Mouse (Mus musculus) heart, embryonic 16.5 days (tissue): Measurements from ENCODE around the gene Etv5. TPM values are rescaled to one million over a fixed set of nuclear protein-coding genes. Genes with fewer than 3 reads are reported as not detected.
A peak's percentile ranks its signal among the peaks of the same experiment; 100 is the strongest.

Experiments used
- ATAC-seq: fragments of 200-750 bp; cut with Nextera tagmentation; replicated peaks from 2 replicates; pipeline ENCODE4 v1.8.0; 2017; ENCODE audit warnings: moderate number of reproducible peaks; ENCODE audit not compliant: insufficient read depth, low FRiP score; ENCODE audit errors: extremely low read depth
- H3K27ac ChIP-seq: fragments of 300-500 bp; sonication (generic); 2 replicates; pipeline ENCODE4 v1.5.1; 2014; ENCODE audit warnings: mild to moderate bottlenecking, low read length, control low read depth, moderate library complexity
- H3K27me3 ChIP-seq: fragments of 300-500 bp; sonication (generic); 2 replicates; pipeline ENCODE4 v1.6.1; 2014; ENCODE audit warnings: low read length, mixed read lengths; ENCODE audit not compliant: control insufficient read depth, insufficient read depth
- H3K36me3 ChIP-seq: fragments of 300-500 bp; sonication (generic); 2 replicates; pipeline ENCODE4 v1.6.1; 2014; ENCODE audit not compliant: control insufficient read depth, insufficient read depth
- H3K4me1 ChIP-seq: fragments of 300-500 bp; sonication (generic); 2 replicates; pipeline ENCODE4 v1.6.1; 2014; ENCODE audit warnings: low read length, mixed read lengths; ENCODE audit not compliant: control insufficient read depth, insufficient read depth
- H3K4me2 ChIP-seq: fragments of 300-500 bp; sonication (generic); 2 replicates; pipeline ENCODE4 v1.6.1; 2014; ENCODE audit warnings: low read depth, mild to moderate bottlenecking, control low read depth, low read length
- H3K4me3 ChIP-seq: fragments of 300-500 bp; sonication (generic); 2 replicates; pipeline ENCODE4 v1.5.1; 2014; ENCODE audit warnings: mild to moderate bottlenecking, control low read depth, low read length
- H3K9ac ChIP-seq: fragments of 300-500 bp; sonication (generic); 2 replicates; pipeline ENCODE4 v1.6.1; 2014; ENCODE audit warnings: low read length, control low read depth
- H3K9me3 ChIP-seq: fragments of 300-500 bp; sonication (generic); replicated peaks from 2 replicates; pipeline ENCODE4 v1.6.1; 2016; ENCODE audit warnings: low read length; ENCODE audit not compliant: control insufficient read depth
- whole genome bisulfite sequencing: fragments of 180-500 bp; shearing (Covaris S2); extraction: QIAGEN DNeasy Blood & Tissue Kit; methylation state at CpG from one replicate; pipeline ENCODE4 v1.1.7; 2014; 5-methylcytosine and 5-hydroxymethylcytosine counted together
- polyA plus RNA-seq: library from polyadenylated mRNA; unstranded; fragments of >200 nt; fragmentation: Nextera tagmentation; extraction: Ambion mirVana; gene quantifications from 2 replicates; pipeline ENCODE4 v1.2.1, GENCODE M21; 2015

Etv5 gene
- polyA plus RNA-seq, 1 experiment from 2014 or later: 19.7 TPM

DNA sequence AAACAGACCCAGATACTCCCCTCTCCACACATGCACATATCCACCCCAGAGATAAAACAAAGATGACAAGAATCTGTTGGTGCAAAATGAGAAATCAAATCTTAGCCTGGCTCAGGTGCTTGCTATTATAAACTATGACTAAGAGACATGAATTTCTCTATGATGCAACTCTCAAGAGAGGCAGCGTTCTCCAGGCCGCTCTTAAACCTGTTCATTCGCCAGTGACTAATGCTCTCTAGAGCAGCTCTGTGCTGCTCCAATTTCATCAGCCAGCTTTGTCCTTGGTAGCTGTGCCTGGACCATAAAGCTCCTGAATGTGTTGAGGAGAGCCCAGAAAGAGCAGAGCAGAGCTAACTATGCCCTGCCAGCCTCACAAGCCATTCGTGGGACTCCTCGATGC, 5.0 kb downstream of the Etv5 start:
- Histone ChIP-seq H3K4me2 (no peak overlapping the region), H3K9ac (no peak overlapping the region), H3K27ac (no peak overlapping the region), H3K9me3 (no peaks in the 10 kb centered on the region), H3K4me1 (peaks cover 17% of the 10 kb centered on the region), H3K36me3 (peaks cover 4% of the 10 kb centered on the region), H3K27me3 (no peaks in the 10 kb centered on the region), H3K4me3 (no peak overlapping the region)
- 71% methylated on average over 5 of the region's 5 CpGs for WGBS
- ATAC-seq: no peak

DNA sequence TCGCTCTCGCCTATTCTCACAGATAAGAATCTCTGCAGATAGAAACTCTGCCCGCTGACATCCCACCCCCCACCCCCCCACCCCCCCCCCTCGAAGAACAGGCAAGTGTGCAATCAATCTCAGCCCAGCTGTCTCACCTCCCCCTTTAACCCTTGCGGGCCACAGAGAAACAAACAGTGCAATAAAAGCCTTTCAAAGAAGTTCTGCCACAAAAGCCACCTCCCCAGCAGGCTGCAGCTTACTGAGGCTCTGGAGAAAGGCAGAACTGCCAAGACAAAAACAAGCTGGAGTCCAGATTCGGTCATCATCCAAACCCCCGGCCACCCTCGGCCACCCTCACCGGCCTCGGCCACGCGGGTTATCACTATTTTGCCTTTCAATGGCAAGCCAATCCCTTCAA, 5.6 kb downstream of the Etv5 start:
- peaks cover 22% of the 10 kb centered on the region for H3K4me1 ChIP-seq
- no peaks in the 10 kb centered on the region for H3K9me3 ChIP-seq
- no peak overlapping the region for H3K4me2 ChIP-seq
- peaks cover 4% of the 10 kb centered on the region for H3K36me3 ChIP-seq
- H3K4me3 ChIP-seq: no peak overlapping the region
- no peak for ATAC-seq
- no peak overlapping the region for H3K27ac ChIP-seq
- WGBS: 42% methylated on average over 12 of the region's 12 CpGs
- H3K27me3 ChIP-seq: no peaks in the 10 kb centered on the region
- no peak overlapping the region for H3K9ac ChIP-seq

DNA sequence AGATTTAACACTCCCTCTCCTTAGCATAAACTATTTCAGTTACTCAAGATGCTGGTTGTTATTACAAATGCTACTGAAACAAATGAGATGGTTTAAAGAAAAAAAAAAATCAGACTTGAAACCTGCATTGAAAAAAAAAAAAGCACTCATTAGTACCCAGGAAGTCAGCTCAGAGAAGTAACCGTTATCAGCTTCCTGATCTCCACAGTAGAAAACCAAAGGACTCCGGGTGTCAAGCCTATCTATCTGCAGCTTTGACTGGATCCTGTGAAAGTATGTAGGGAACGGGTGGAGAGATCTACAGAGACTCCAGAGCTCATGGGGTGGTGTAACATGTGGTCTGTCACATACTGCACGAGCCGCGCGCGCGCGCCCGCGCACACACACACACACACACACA, 7.7 kb downstream of the Etv5 start:
- Histone ChIP-seq H3K9ac (no peak overlapping the region), H3K36me3 (peaks cover 4% of the 10 kb centered on the region), H3K4me3 (no peak overlapping the region), H3K4me1 (peaks cover 23% of the 10 kb centered on the region), H3K27ac (no peak overlapping the region), H3K27me3 (no peaks in the 10 kb centered on the region), H3K9me3 (no peaks in the 10 kb centered on the region), H3K4me2 (no peak overlapping the region)
- WGBS: 69% methylated on average over 12 of the region's 12 CpGs
- ATAC-seq: no peak

DNA sequence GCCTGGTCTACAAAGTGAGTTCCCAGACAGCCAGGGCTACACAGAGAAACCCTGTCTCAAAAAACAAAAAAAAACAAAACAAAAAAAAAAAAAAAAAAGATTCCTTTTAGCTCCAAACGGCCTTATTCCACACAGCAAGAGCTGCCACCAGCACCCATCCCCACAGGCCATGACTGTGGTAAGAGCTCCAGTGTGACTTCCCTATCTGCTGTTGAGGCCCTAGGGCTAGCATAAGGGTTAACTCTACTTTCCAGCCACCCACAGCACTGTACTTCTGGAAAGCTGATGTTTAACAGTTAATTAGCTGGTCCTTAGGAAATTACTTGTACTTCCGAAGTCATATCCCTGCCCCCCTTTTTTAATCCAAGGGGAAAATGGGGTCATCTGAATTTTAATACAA, 8.2 kb downstream of the Etv5 start:
- no peak overlapping the region for H3K4me2 ChIP-seq
- H3K9me3 ChIP-seq: no peaks in the 10 kb centered on the region
- H3K27me3 ChIP-seq: no peaks in the 10 kb centered on the region
- H3K9ac ChIP-seq: no peak overlapping the region
- no peak for ATAC-seq
- 84% methylated on average over 2 of the region's 2 CpGs for WGBS
- H3K27ac ChIP-seq: no peak overlapping the region
- no peak overlapping the region for H3K4me3 ChIP-seq
- H3K4me1 ChIP-seq: peaks cover 23% of the 10 kb centered on the region
- peaks cover 4% of the 10 kb centered on the region for H3K36me3 ChIP-seq

DNA sequence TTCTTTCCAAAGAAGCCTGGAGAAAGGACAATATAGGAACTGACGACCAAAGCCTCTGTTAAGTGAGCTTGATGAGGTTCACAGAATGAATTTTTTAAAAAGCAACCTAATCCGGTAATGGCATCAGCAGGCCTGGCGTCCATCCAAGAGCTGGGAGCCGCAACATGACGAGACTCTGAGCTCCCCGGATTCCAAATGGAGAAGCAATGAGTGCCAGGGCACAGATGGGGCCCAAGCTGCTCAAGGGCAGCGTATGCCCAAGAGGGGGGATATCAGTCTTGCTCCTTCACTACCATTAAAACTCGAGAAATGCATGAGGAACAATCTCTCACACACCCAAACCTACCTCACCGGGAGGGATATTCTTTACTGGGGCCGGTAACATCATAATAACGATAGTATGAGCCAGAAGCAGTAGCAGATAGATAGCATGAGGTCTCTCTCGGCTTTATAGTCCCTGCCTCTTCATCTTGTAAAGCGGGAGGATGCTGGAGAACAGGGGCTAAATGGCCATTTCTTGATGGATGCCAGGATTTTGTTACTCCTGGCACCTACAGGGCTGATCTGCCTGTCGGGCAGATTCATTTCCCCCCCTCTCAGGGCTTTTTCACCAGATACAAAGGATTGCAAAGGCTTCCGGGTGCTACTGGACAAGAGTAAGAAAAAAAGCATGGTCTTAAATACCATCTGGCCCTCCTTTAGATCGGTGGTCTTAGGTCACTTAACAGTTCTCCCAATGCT, 9.1 kb downstream of the Etv5 start:
- no peak for ATAC-seq
- peaks cover 23% of the 10 kb centered on the region for H3K4me1 ChIP-seq
- H3K4me3 ChIP-seq: no peak overlapping the region
- H3K36me3 ChIP-seq: peaks cover 4% of the 10 kb centered on the region
- no peaks in the 10 kb centered on the region for H3K9me3 ChIP-seq
- H3K9ac ChIP-seq: no peak overlapping the region
- no peaks in the 10 kb centered on the region for H3K27me3 ChIP-seq
- H3K27ac ChIP-seq: no peak overlapping the region
- H3K4me2 ChIP-seq: no peak overlapping the region
- 55% methylated on average over 16 of the region's 16 CpGs for WGBS

DNA sequence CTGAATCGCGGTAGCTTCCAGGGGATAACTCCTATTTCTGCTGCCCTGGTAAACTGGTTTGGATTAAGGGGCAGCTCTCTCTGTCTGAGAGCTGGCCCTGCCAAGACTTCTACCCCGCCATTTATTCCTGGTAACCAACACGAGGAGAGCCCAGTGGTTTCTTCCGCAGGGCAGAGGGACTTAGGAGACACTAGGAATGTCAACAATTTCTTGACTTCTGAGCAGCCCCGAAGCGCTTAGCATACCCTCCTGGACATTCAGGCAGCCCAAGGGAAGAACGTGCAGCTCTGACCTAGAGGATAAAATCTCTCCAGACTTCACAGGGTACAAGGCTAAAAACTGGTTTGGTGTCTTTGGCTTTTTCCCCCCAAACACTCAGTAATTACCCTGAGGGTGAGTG, 10.1 kb downstream of the Etv5 start:
- Histone ChIP-seq H3K27me3 (no peaks in the 10 kb centered on the region), H3K9ac (0 out of 2 replicates have a peak overlapping the region, but pooled peaks have one; percentile 6), H3K4me1 (peaks cover 23% of the 10 kb centered on the region), H3K36me3 (no peaks in the 10 kb centered on the region), H3K4me2 (peak overlapping the region; percentile 58), H3K9me3 (no peaks in the 10 kb centered on the region), H3K27ac (peak overlapping the region; percentile 51), H3K4me3 (peak overlapping the region; percentile 27)
- no peak for ATAC-seq
- WGBS: 11% methylated on average over 8 of the region's 8 CpGs

DNA sequence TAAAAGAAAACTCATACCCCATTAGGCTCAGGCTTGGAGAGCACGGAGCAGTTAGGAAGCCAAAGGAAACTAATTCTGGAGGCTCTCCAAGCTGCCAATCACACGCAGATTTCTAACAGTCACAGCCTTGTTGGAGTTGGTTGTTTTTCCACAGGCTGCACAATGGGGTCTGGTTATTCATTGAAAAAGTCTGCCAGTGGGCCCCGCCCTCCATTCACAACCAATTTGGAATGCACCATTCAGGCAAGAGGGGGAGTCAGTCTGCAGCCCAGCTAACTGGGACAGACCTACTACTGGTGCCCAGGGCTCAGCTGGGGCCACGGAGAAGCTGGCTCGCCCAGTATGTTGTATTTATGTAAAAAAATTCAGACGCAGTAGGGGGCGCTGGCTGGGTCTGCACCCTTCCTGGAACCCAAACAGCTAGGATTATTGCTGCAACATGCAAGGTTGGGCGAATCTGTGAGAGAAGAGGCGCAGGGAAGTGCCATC, 10.6 kb downstream of the Etv5 start:
- ATAC-seq: peak; percentile 87
- H3K4me1 ChIP-seq: peaks cover 23% of the 10 kb centered on the region
- 0 out of 2 replicates have a peak overlapping the region, but pooled peaks have one; percentile 6 for H3K9ac ChIP-seq

DNA sequence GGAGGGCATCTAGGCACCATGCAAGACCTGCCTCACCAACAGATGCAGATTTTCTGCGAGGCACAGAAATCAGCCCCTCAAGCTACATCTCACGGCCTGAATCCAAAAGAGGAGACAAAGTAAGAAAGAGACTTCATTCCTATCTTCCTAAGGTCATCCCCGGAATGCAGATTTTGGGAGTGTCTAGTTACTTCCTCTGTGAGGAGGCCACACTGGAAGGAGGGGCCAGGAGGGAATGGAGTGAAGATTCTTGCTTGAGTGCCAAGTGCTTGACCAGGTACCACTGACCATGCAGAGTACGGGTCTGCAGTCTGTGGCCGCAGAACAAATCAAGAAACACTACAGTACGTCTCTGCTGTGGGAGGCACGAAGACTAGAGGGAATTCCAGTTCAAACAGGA, 12.7 kb downstream of the Etv5 start:
- H3K27ac ChIP-seq: no peak overlapping the region
- no peaks in the 10 kb centered on the region for H3K9me3 ChIP-seq
- H3K27me3 ChIP-seq: no peaks in the 10 kb centered on the region
- peaks cover 23% of the 10 kb centered on the region for H3K4me1 ChIP-seq
- no peak for ATAC-seq
- no peak overlapping the region for H3K9ac ChIP-seq
- H3K4me2 ChIP-seq: no peak overlapping the region
- H3K36me3 ChIP-seq: no peaks in the 10 kb centered on the region
- 71% methylated on average over 7 of the region's 7 CpGs for WGBS
- no peak overlapping the region for H3K4me3 ChIP-seq

More for the DNA sequence above, 10.6 kb downstream of the Etv5 start:
- WGBS: 7% methylated on average over 9 of the region's 9 CpGs
- Histone ChIP-seq H3K9me3 (no peaks in the 10 kb centered on the region), H3K27me3 (no peaks in the 10 kb centered on the region), H3K4me3 (peak overlapping the region; percentile 27), H3K36me3 (no peaks in the 10 kb centered on the region), H3K27ac (peak overlapping the region; percentile 51), H3K4me2 (peak overlapping the region; percentile 58)

DNA sequence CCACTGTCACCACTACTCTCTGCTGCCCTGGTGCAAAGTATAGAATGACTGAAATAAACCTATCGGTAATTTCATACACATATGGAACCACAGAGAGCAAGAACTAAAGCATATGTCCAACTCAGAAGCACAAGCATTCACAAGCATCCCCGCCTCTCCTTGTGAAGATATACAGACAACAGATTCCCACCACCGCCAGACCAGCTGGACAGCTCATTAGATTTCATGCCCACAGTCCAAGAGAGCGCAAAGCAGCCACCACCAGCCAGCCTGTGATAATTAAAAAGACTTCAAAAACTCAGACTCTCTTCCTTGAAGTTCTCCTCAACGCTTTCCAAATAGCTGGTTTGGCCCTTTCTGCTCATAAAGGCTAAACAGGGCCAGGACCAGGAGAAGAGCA, 17.3 kb downstream of the Etv5 start:
- H3K27ac ChIP-seq: no peak overlapping the region
- H3K4me3 ChIP-seq: no peak overlapping the region
- H3K9me3 ChIP-seq: no peaks in the 10 kb centered on the region
- ATAC-seq: no peak
- H3K36me3 ChIP-seq: no peaks in the 10 kb centered on the region
- H3K27me3 ChIP-seq: no peaks in the 10 kb centered on the region
- H3K9ac ChIP-seq: no peak overlapping the region
- 84% methylated on average over 5 of the region's 5 CpGs for WGBS
- H3K4me1 ChIP-seq: no peaks in the 10 kb centered on the region
- H3K4me2 ChIP-seq: no peak overlapping the region
